Mouse (Mus musculus) bone marrow, adult 2 months (tissue): Measurements from ENCODE around the gene Purb.

Experiments
- CTCF ChIP-seq: fragments of 200-500 bp; IDR thresholded peaks from 2 replicates; pipeline ENCODE4 v1.5.1; 2011; ENCODE audit warnings: low read length, control low read depth; ENCODE audit not compliant: control insufficient read depth, insufficient read depth
- POLR2A ChIP-seq: fragments of 200-500 bp; IDR thresholded peaks from 2 replicates; pipeline ENCODE4 v1.6.1; 2011; ENCODE audit warnings: low read depth, mild to moderate bottlenecking, control low read depth, low read length, borderline replicate concordance; ENCODE audit not compliant: control insufficient read depth

- TF ChIP-seq CTCF (no peak), POLR2A (no peak)
Measured at GRCm38 (mm10) chr11:6443102-6443501, 32.6 kb downstream of the Purb start.
